Mouse (Mus musculus) heart, embryonic 12.5 days (tissue): ENCODE measurements around the gene Ephx4. TPM values are rescaled to one million over a fixed set of nuclear protein-coding genes. Genes with fewer than 3 reads are reported as not detected.
A peak's percentile ranks its signal among the peaks of the same experiment; 100 is the strongest.

Experiments
- ATAC-seq: fragments of 200-750 bp; cut with Nextera tagmentation; 2 replicates; pipeline ENCODE4 v1.8.0; 2017; ENCODE audit warnings: moderate TSS enrichment, moderate library complexity; ENCODE audit not compliant: insufficient number of reproducible peaks, low FRiP score
- H3K27ac ChIP-seq: fragments of 300-500 bp; sonication (generic); 2 replicates; pipeline ENCODE4 v1.5.1; 2016; ENCODE audit warnings: mild to moderate bottlenecking, moderate library complexity; ENCODE audit not compliant: poor library complexity, severe bottlenecking
- H3K27me3 ChIP-seq: fragments of 300-500 bp; sonication (generic); replicated peaks from 2 replicates; pipeline ENCODE4 v1.6.1; 2016; ENCODE audit warnings: mild to moderate bottlenecking, moderate library complexity
- H3K36me3 ChIP-seq: fragments of 300-500 bp; sonication (generic); 2 replicates; pipeline ENCODE4 v1.6.1; 2016; ENCODE audit warnings: mild to moderate bottlenecking, moderate library complexity
- H3K4me1 ChIP-seq: fragments of 300-500 bp; sonication (generic); replicated peaks from 2 replicates; pipeline ENCODE4 v1.6.1; 2016; ENCODE audit warnings: mild to moderate bottlenecking
- H3K4me2 ChIP-seq: fragments of 300-500 bp; sonication (generic); 2 replicates; pipeline ENCODE4 v1.6.1; 2016; ENCODE audit warnings: mild to moderate bottlenecking, moderate library complexity
- H3K4me3 ChIP-seq: fragments of 300-500 bp; sonication (generic); 2 replicates; pipeline ENCODE4 v1.5.1; 2016; ENCODE audit warnings: mild to moderate bottlenecking
- H3K9ac ChIP-seq: fragments of 300-500 bp; sonication (generic); 2 replicates; pipeline ENCODE4 v1.6.1; 2016; ENCODE audit warnings: mild to moderate bottlenecking, moderate library complexity
- H3K9me3 ChIP-seq: fragments of 300-500 bp; sonication (generic); replicated peaks from 2 replicates; pipeline ENCODE4 v1.6.1; 2016; ENCODE audit warnings: mild to moderate bottlenecking, moderate library complexity
- WGBS: fragments of 180-500 bp; shearing (Covaris S2); methylation state at CpG from one replicate; pipeline ENCODE4 v1.1.7; 2016; 5-methylcytosine and 5-hydroxymethylcytosine counted together
- polyA plus RNA-seq: library from polyadenylated mRNA; unstranded; fragments of >200 nt; fragmentation: Nextera tagmentation; extraction: Ambion mirVana; gene quantifications from 2 replicates; pipeline ENCODE4 v1.2.1, GENCODE M21; 2016

Ephx4 gene
- polyA plus RNA-seq, 1 experiment from 2014 or later, result 0.88 TPM

DNA sequence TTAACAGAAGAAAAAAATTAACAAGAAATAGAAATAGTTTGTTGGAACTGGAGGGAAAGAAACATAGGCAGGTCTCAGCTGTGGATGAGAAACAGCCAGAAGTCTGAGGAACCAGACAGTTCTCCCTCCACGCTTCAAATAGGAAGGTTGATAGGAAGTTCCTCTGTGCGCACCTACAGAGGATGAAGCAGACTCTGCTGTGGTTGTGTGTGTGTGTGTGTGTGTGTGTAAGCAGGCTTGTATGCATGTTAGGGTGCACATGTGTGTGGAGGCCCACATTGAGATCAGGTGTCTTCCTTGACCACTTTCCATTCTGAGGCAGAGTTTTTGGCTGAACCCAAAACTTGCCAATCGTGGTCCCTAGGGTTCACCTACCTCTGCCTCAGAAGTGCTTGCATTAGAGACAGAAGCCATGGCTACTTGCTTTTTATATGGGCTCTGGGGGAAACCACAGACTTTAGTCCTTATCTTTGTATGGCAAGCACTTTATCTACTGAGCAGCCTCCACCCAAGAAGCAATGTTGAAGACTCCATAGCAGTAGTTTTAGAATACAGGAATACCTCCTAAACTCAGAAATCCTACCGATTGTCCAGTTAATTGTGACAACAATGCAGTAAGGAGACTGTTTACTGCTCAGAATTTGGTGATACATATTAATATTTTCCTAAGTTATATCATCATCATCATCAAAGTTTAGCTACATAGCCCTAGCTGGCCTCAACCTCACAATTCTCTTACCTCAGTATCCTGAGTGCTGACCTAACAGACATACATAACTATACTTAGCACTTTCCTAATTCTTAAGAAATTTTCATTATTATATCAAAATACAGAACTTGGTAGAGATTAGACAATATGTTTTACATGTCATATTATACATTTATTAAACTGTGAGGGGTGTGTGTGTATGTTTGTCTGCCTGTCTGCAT is 59.9 kb downstream of the Ephx4 start:
- Histone ChIP-seq H3K9ac (no peak overlapping the region), H3K9me3 (no peaks in the 10 kb centered on the region), H3K36me3 (no peaks in the 10 kb centered on the region), H3K27ac (no peak overlapping the region), H3K4me3 (no peak overlapping the region), H3K4me2 (no peak overlapping the region), H3K27me3 (no peaks in the 10 kb centered on the region), H3K4me1 (peaks cover 11% of the 10 kb centered on the region)
- WGBS, result 79% methylated on average over 4 of the region's 4 CpGs
- ATAC-seq, result no peak

- ATAC-seq, result no peak
- Histone ChIP-seq H3K36me3 (no peaks in the 10 kb centered on the region), H3K9me3 (no peaks in the 10 kb centered on the region), H3K4me2 (peak overlapping the region; percentile 38; the same call in 1 of the 2 replicates), H3K4me1 (peaks cover 16% of the 10 kb centered on the region), H3K4me3 (no peak overlapping the region), H3K9ac (no peak overlapping the region), H3K27ac (peak overlapping the region; percentile 68), H3K27me3 (no peaks in the 10 kb centered on the region)
- 21% methylated on average over 5 of the region's 5 CpGs for WGBS
These were observed 64.0 kb downstream of the Ephx4 start for GRCm38 (mm10) chr5:107466501-107466900.

DNA sequence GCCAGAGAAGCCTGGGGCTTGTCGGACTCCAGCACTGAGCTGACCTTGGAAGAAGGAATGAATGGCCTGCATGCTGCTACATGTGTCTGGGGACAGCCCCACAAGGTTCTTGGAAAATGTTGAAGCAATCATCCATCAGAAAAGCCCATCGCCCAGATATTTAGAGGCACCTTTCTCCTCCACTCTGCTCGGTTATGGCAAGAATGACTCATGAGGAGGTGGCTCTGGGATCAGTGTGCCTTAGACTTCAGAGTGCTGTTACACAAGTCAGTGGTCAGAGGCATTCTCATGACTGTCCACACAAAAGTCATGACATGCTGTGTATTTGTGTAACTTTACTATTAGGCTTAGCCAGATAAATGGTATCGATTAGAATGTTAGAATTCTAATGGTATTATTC is 64.6 kb downstream of the Ephx4 start:
- peak overlapping the region; percentile 38 for H3K4me2 ChIP-seq
- H3K9ac ChIP-seq, result 0 out of 2 replicates have a peak overlapping the region, but pooled peaks have one; percentile 7
- no peaks in the 10 kb centered on the region for H3K27me3 ChIP-seq
- H3K36me3 ChIP-seq, result no peaks in the 10 kb centered on the region
- H3K4me3 ChIP-seq, result no peak overlapping the region
- 54% methylated on average over 4 of the region's 4 CpGs for WGBS
- ATAC-seq, result no peak
- peaks cover 16% of the 10 kb centered on the region for H3K4me1 ChIP-seq
- H3K9me3 ChIP-seq, result no peaks in the 10 kb centered on the region
- peak overlapping the region; percentile 68 for H3K27ac ChIP-seq

- Histone ChIP-seq H3K27ac (peak overlapping the region; percentile 50), H3K4me3 (no peak overlapping the region), H3K36me3 (peaks cover 10% of the 10 kb centered on the region), H3K27me3 (no peaks in the 10 kb centered on the region), H3K4me2 (no peak overlapping the region), H3K4me1 (peaks cover 16% of the 10 kb centered on the region), H3K9ac (no peak overlapping the region), H3K9me3 (0 out of 2 replicates have a peak, but pooled peaks cover 5% of the 10 kb centered on the region)
- ATAC-seq, result peak; percentile 89
- 33% methylated on average over 10 of the region's 10 CpGs for WGBS
These were observed 68.2 kb downstream of the Ephx4 start for GRCm38 (mm10) chr5:107470600-107471329.

Other genes starting within 250 kb of the Ephx4 start
- 38.1 and 38.2 TPM in 2 replicates for gene Tgfbr3, start 113.1 kb upstream of the Ephx4 start, polyA plus RNA-seq
- 0.31 and 0.45 TPM in 2 replicates for gene Brdt, start 71.6 kb upstream of the Ephx4 start, polyA plus RNA-seq
- gene Lpcat2b, start 28.8 kb downstream of the Ephx4 start, polyA plus RNA-seq, result not detected in 2 replicates
- 4.4 and 5.2 TPM in 2 replicates for gene Btbd8, start 35.3 kb downstream of the Ephx4 start, polyA plus RNA-seq
- 0.13 and 0.21 TPM in 2 replicates for gene Gm42669, start 104.9 kb downstream of the Ephx4 start, polyA plus RNA-seq
- gene 1700028K03Rik, start 132.0 kb downstream of the Ephx4 start, polyA plus RNA-seq, result 0.10 and 0.26 TPM in 2 replicates
- gene Rpap2, start 194.6 kb downstream of the Ephx4 start, polyA plus RNA-seq, result 11.7 and 13.7 TPM in 2 replicates
- gene Glmn, start 195.2 kb downstream of the Ephx4 start, polyA plus RNA-seq, result 26.4 and 27.1 TPM in 2 replicates